Mouse (Mus musculus) intestine, embryonic 14.5 days (tissue): ENCODE results near the gene Xpo4. TPM values are rescaled to one million over a fixed set of nuclear protein-coding genes. Genes with fewer than 3 reads are reported as not detected.

Experiments
- ATAC-seq: fragments of 200-750 bp; cut with Nextera tagmentation; replicated peaks from 2 replicates; pipeline ENCODE4 v1.8.0; 2017; ENCODE audit warnings: low read depth, moderate number of reproducible peaks, moderate TSS enrichment, moderate library complexity; ENCODE audit not compliant: low FRiP score, low TSS enrichment
- DNase-seq: peaks from one replicate; pipeline ENCODE4 v3.0.0-alpha.2; 2018; ENCODE audit warnings: low spot score
- H3K27ac ChIP-seq: fragments of 300-500 bp; sonication (generic); 2 replicates; pipeline ENCODE4 v1.5.1; 2014; ENCODE audit warnings: low read depth, mild to moderate bottlenecking, control low read depth
- H3K27me3 ChIP-seq: fragments of 300-500 bp; sonication (generic); replicated peaks from 2 replicates; pipeline ENCODE4 v1.6.1; 2014; ENCODE audit warnings: low read length, control low read depth; ENCODE audit not compliant: control insufficient read depth, insufficient read depth
- H3K36me3 ChIP-seq: fragments of 300-500 bp; sonication (generic); 2 replicates; pipeline ENCODE4 v1.6.1; 2014; ENCODE audit warnings: low read length, control low read depth; ENCODE audit not compliant: control insufficient read depth, insufficient read depth
- H3K4me1 ChIP-seq: fragments of 300-500 bp; sonication (generic); replicated peaks from 2 replicates; pipeline ENCODE4 v1.6.1; 2014; ENCODE audit warnings: low read length, control low read depth, mixed read lengths; ENCODE audit not compliant: control insufficient read depth, insufficient read depth
- H3K4me2 ChIP-seq: fragments of 300-500 bp; sonication (generic); 2 replicates; pipeline ENCODE4 v1.6.1; 2014; ENCODE audit warnings: low read length
- H3K4me3 ChIP-seq: fragments of 300-500 bp; sonication (generic); 2 replicates; pipeline ENCODE4 v1.5.1; 2014; ENCODE audit warnings: low read depth, low read length, control low read depth, mixed read lengths
- H3K9ac ChIP-seq: fragments of 300-500 bp; sonication (generic); 2 replicates; pipeline ENCODE4 v1.6.1; 2014; ENCODE audit warnings: mild to moderate bottlenecking, low read length
- H3K9me3 ChIP-seq: fragments of 300-500 bp; sonication (generic); 2 replicates; pipeline ENCODE4 v1.6.1; 2016; ENCODE audit warnings: low read length, control low read depth; ENCODE audit not compliant: control insufficient read depth
- WGBS: fragments of 180-500 bp; shearing (Covaris S2); extraction: QIAGEN DNeasy Blood & Tissue Kit; methylation state at CpG from one replicate; pipeline ENCODE4 v1.1.7; 2014; 5-methylcytosine and 5-hydroxymethylcytosine counted together
- polyA plus RNA-seq: library from polyadenylated mRNA; unstranded; fragments of >200 nt; fragmentation: Nextera tagmentation; extraction: Ambion mirVana; gene quantifications from 2 replicates; pipeline ENCODE4 v1.2.1, GENCODE M21; 2014

Gene Xpo4
- polyA plus RNA-seq, 1 experiment from 2014 or later = 34.9 TPM

GRCm38 (mm10) chr14:57546131-57546530, 119.1 kb downstream of the Xpo4 start:
- peak overlapping the region; percentile 84 for H3K27ac ChIP-seq

GRCm38 (mm10) chr14:57545526-57545925, 119.7 kb downstream of the Xpo4 start:
- Histone ChIP-seq H3K27me3 (no peaks in the 10 kb centered on the region), H3K4me2 (no peak overlapping the region), H3K4me1 (no peaks in the 10 kb centered on the region; the same call in 1 of the 2 replicates), H3K9me3 (peaks cover 2% of the 10 kb centered on the region; the same call in 1 of the 2 replicates), H3K9ac (no peak overlapping the region), H3K36me3 (peaks cover 10% of the 10 kb centered on the region; the same call in 1 of the 2 replicates), H3K4me3 (no peak overlapping the region), H3K27ac (peak overlapping the region; percentile 84; the same call in 1 of the 2 replicates)
- no peak for DNase-seq
- 81% methylated on average over 17 of the region's 17 CpGs for WGBS
- ATAC-seq = no peak

More at GRCm38 (mm10) chr14:57546131-57546530, 119.1 kb downstream of the Xpo4 start:
- Histone ChIP-seq H3K4me1 (no peaks in the 10 kb centered on the region; the same call in 1 of the 2 replicates), H3K4me2 (no peak overlapping the region), H3K4me3 (no peak overlapping the region), H3K9ac (no peak overlapping the region), H3K27me3 (no peaks in the 10 kb centered on the region), H3K36me3 (peaks cover 10% of the 10 kb centered on the region; the same call in 1 of the 2 replicates), H3K9me3 (peaks cover 2% of the 10 kb centered on the region; the same call in 1 of the 2 replicates)
- DNase-seq (no peak), ATAC-seq (no peak)
- 81% methylated on average over 8 of the region's 8 CpGs for WGBS

- ATAC-seq (no peak), DNase-seq (no peak)
- H3K9me3 ChIP-seq = peaks cover 2% of the 10 kb centered on the region; the same call in 1 of the 2 replicates
- H3K27ac ChIP-seq = no peak overlapping the region
- no peak overlapping the region for H3K4me3 ChIP-seq
- no peak overlapping the region for H3K9ac ChIP-seq
- H3K4me1 ChIP-seq = no peaks in the 10 kb centered on the region; the same call in 1 of the 2 replicates
- WGBS = 89% methylated on average over 13 of the region's 13 CpGs
- H3K4me2 ChIP-seq = no peak overlapping the region
- no peaks in the 10 kb centered on the region for H3K27me3 ChIP-seq
- H3K36me3 ChIP-seq = no peaks in the 10 kb centered on the region
These were observed 121.7 kb downstream of the Xpo4 start for GRCm38 (mm10) chr14:57543420-57544039.

GRCm38 (mm10) chr14:57542231-57542630, 123.0 kb downstream of the Xpo4 start:
- ATAC-seq = no peak
- H3K4me2 ChIP-seq = no peak overlapping the region
- H3K9ac ChIP-seq = no peak overlapping the region
- H3K4me1 ChIP-seq = peaks cover 5% of the 10 kb centered on the region; the same call in 1 of the 2 replicates
- H3K36me3 ChIP-seq = no peaks in the 10 kb centered on the region
- no peaks in the 10 kb centered on the region for H3K27me3 ChIP-seq
- H3K27ac ChIP-seq = no peak overlapping the region
- DNase-seq = no peak
- no peak overlapping the region for H3K4me3 ChIP-seq
- WGBS = 78% methylated on average over 34 of the region's 34 CpGs
- peaks cover 2% of the 10 kb centered on the region; the same call in 1 of the 2 replicates for H3K9me3 ChIP-seq

- no peaks in the 10 kb centered on the region for H3K27me3 ChIP-seq
- H3K4me1 ChIP-seq = peaks cover 13% of the 10 kb centered on the region; the same call in 1 of the 2 replicates
- H3K36me3 ChIP-seq = no peaks in the 10 kb centered on the region
- H3K4me3 ChIP-seq = no peak overlapping the region
- 73% methylated on average over 11 of the region's 11 CpGs for WGBS
- no peak overlapping the region for H3K9ac ChIP-seq
- H3K9me3 ChIP-seq = peaks cover 2% of the 10 kb centered on the region; the same call in 1 of the 2 replicates
- H3K4me2 ChIP-seq = no peak overlapping the region
- DNase-seq (no peak), ATAC-seq (no peak)
- no peak overlapping the region for H3K27ac ChIP-seq
These were observed 124.5 kb downstream of the Xpo4 start for GRCm38 (mm10) chr14:57540683-57541082.

GRCm38 (mm10) chr14:57537261-57538015, 127.8 kb downstream of the Xpo4 start:
- Histone ChIP-seq H3K4me2 (no peak overlapping the region), H3K9ac (no peak overlapping the region), H3K27ac (peak overlapping the region; percentile 80), H3K9me3 (peaks cover 2% of the 10 kb centered on the region; the same call in 1 of the 2 replicates), H3K27me3 (no peaks in the 10 kb centered on the region), H3K36me3 (no peaks in the 10 kb centered on the region), H3K4me3 (no peak overlapping the region), H3K4me1 (peaks cover 22% of the 10 kb centered on the region; the same call in 1 of the 2 replicates)
- ATAC-seq (no peak), DNase-seq (no peak)
- 29% methylated on average over 16 of the region's 16 CpGs for WGBS

- Histone ChIP-seq H3K27ac (peak overlapping the region; percentile 80), H3K4me2 (no peak overlapping the region), H3K27me3 (no peaks in the 10 kb centered on the region), H3K36me3 (no peaks in the 10 kb centered on the region), H3K9me3 (no peaks in the 10 kb centered on the region), H3K9ac (no peak overlapping the region), H3K4me1 (peaks cover 22% of the 10 kb centered on the region; the same call in 1 of the 2 replicates), H3K4me3 (no peak overlapping the region)
- DNase-seq (no peak), ATAC-seq (no peak)
- WGBS = 57% methylated on average over 9 of the region's 9 CpGs
These were observed 128.4 kb downstream of the Xpo4 start for GRCm38 (mm10) chr14:57536820-57537219.

GRCm38 (mm10) chr14:57535646-57536045, 129.6 kb downstream of the Xpo4 start:
- ATAC-seq = no peak
- H3K9ac ChIP-seq = no peak overlapping the region
- no peaks in the 10 kb centered on the region for H3K27me3 ChIP-seq
- H3K9me3 ChIP-seq = no peaks in the 10 kb centered on the region
- no peak for DNase-seq
- H3K4me2 ChIP-seq = 0 out of 2 replicates have a peak overlapping the region, but pooled peaks have one; percentile 3
- peaks cover 22% of the 10 kb centered on the region; the same call in 1 of the 2 replicates for H3K4me1 ChIP-seq
- WGBS = 46% methylated on average over 6 of the region's 6 CpGs
- no peaks in the 10 kb centered on the region for H3K36me3 ChIP-seq
- peak overlapping the region; percentile 68 for H3K27ac ChIP-seq
- H3K4me3 ChIP-seq = no peak overlapping the region
